ENCODE assay signal across 8 mouse cellular contexts in the genomic region with DNA sequence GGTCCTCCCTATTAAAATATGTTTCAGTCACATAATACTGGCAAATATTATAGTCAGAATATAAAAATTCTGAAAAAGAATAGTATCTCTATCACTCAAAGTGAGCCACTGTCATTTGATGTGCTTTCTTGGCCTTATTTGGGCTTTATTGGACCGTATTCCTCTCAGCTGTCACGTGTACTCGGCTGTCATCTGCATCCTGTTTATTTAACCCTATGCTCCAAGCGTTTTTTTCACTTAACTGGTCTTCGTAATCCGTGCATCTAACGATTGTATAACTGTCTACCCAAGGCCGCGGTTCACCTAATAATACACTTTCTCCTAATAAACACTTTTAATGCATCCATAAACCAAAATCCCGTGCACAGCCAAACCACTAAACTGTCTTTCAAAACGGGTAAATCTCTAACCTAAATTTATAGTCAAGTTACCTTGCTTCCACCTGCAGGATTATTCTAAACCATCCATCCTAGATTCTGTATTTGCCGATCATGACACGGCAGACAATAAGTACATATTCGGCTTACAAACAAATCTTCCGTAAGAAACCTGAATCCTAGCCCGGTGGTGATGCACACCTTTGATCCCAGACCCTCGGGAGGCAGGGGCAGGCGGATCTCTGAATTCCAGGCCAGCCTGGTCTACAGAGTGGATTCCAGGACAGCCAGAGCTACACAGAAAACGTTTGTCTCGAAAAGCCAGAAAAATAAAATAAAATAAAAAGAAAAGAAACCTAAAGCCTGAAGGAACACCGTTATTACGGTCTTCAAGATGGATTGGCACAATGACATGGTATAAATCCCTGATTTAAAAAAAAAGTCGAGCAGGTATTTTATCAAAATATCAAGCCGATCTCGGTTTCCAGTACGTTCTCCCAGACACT. TPM values are rescaled to one million over a fixed set of nuclear protein-coding genes. Genes with fewer than 3 reads are reported as not detected.
DNase-seq lines count a peak whose midpoint lies in the region; ATAC-seq lines count a peak whose summit lies in the region.

No protein-coding gene starts in this region.

- ATAC-seq in heart, embryonic 15.5 days (replicated peaks; ENCODE audit: insufficient number of reproducible peaks, insufficient read depth, low FRiP score, low read depth) = no peak
- ATAC-seq in liver, embryonic 12.5 days = no peak
- no peak for ATAC-seq in neural tube, embryonic 13.5 days (ENCODE audit: low read depth)

- H3K4me2 ChIP-seq in heart, embryonic 15.5 days = peak overlapping the region; percentile 89
- H3K4me2 ChIP-seq in liver, embryonic 12.5 days = peak overlapping the region; percentile 81
- peak overlapping the region; percentile 84 for H3K4me2 ChIP-seq in neural tube, embryonic 13.5 days

- H3K4me3 ChIP-seq in heart, embryonic 15.5 days = peak overlapping the region; percentile 87
- H3K4me3 ChIP-seq in liver, embryonic 12.5 days = peak overlapping the region; percentile 96
- H3K4me3 ChIP-seq in neural tube, embryonic 13.5 days = peak overlapping the region; percentile 84

- H3K4me1 ChIP-seq in heart, embryonic 15.5 days (replicated peaks) = peaks cover 23% of the 10 kb centered on the region
- peaks cover 36% of the 10 kb centered on the region for H3K4me1 ChIP-seq in liver, embryonic 12.5 days
- peaks cover 28% of the 10 kb centered on the region for H3K4me1 ChIP-seq in neural tube, embryonic 13.5 days (replicated peaks)

- peak overlapping the region; percentile 99 for H3K27ac ChIP-seq in heart, embryonic 15.5 days
- peak overlapping the region; percentile 90 for H3K27ac ChIP-seq in liver, embryonic 12.5 days
- peak overlapping the region; percentile 95 for H3K27ac ChIP-seq in neural tube, embryonic 13.5 days (replicated peaks)

- DNase-seq in cerebellum, postnatal 25 days = peak; percentile 21 to 25
- DNase-seq in cerebellum, adult 11 months = no peak
- peak; percentile 2 for DNase-seq in Muller cell, postnatal 12 days (ENCODE audit: inconsistent ontology term)
- no peak for DNase-seq in layer of hippocampus, adult 9-11 months
- DNase-seq in urinary bladder, adult 18-20 months (ENCODE audit: low spot score in 2 of 2) = no peak

- peaks cover 7% of the 10 kb centered on the region; the same call in 1 of the 2 replicates for H3K36me3 ChIP-seq in heart, embryonic 15.5 days
- peaks cover 15% of the 10 kb centered on the region for H3K36me3 ChIP-seq in liver, embryonic 12.5 days
- 0 out of 2 replicates have a peak, but pooled peaks cover 12% of the 10 kb centered on the region for H3K36me3 ChIP-seq in neural tube, embryonic 13.5 days

- no peaks in the 10 kb centered on the region for H3K9me3 ChIP-seq in heart, embryonic 15.5 days (replicated peaks)
- H3K9me3 ChIP-seq in liver, embryonic 12.5 days (replicated peaks) = no peaks in the 10 kb centered on the region; the same call in 1 of the 2 replicates
- H3K9me3 ChIP-seq in neural tube, embryonic 13.5 days = no peaks in the 10 kb centered on the region

- 32% methylated on average over 26 of the region's 26 CpGs for WGBS in heart, embryonic 15.5 days
- 30% methylated on average over 26 of the region's 26 CpGs for WGBS in liver, embryonic 12.5 days (ENCODE audit: insufficient replicate concordance)
- 46% methylated on average over 26 of the region's 26 CpGs for WGBS in neural tube, embryonic 13.5 days

- H3K9ac ChIP-seq in heart, embryonic 15.5 days = peak overlapping the region; percentile 91
- H3K9ac ChIP-seq in liver, embryonic 12.5 days = peak overlapping the region; percentile 98
- peak overlapping the region; percentile 91 for H3K9ac ChIP-seq in neural tube, embryonic 13.5 days

- H3K27me3 ChIP-seq in heart, embryonic 15.5 days = no peaks in the 10 kb centered on the region
- no peaks in the 10 kb centered on the region for H3K27me3 ChIP-seq in liver, embryonic 12.5 days (replicated peaks)
- no peaks in the 10 kb centered on the region for H3K27me3 ChIP-seq in neural tube, embryonic 13.5 days

RNA-seq across cellular contexts. Expression of gene Ate1, which starts 1.7 kb away (rescaled TPM):
- polyA plus RNA-seq in heart, embryonic 15.5 days (2015; fragmentation: Nextera tagmentation; extraction: Ambion mirVana) = 55.4 and 63.7 TPM in 2 replicates
- 33.0 and 33.3 TPM in 2 replicates for polyA plus RNA-seq in liver, embryonic 12.5 days (2016; fragmentation: Nextera tagmentation; extraction: Ambion mirVana)
- 90.9 and 99.1 TPM in 2 replicates for polyA plus RNA-seq in neural tube, embryonic 13.5 days (2015; fragmentation: Nextera tagmentation; extraction: Ambion mirVana)

RNA-seq across cellular contexts. Expression of gene Nsmce4a, which starts 54.5 kb away (rescaled TPM):
- 115 and 118 TPM in 2 replicates for polyA plus RNA-seq in heart, embryonic 15.5 days (2015; fragmentation: Nextera tagmentation; extraction: Ambion mirVana)
- 139 and 141 TPM in 2 replicates for polyA plus RNA-seq in liver, embryonic 12.5 days (2016; fragmentation: Nextera tagmentation; extraction: Ambion mirVana)
- polyA plus RNA-seq in neural tube, embryonic 13.5 days (2015; fragmentation: Nextera tagmentation; extraction: Ambion mirVana) = 104 and 107 TPM in 2 replicates

RNA-seq across cellular contexts. Expression of gene Tacc2, which starts 58.8 kb away (rescaled TPM):
- polyA plus RNA-seq in heart, embryonic 15.5 days (2015; fragmentation: Nextera tagmentation; extraction: Ambion mirVana) = 43.2 and 46.8 TPM in 2 replicates
- polyA plus RNA-seq in liver, embryonic 12.5 days (2016; fragmentation: Nextera tagmentation; extraction: Ambion mirVana) = 6.2 and 7.2 TPM in 2 replicates
- 76.7 and 77.9 TPM in 2 replicates for polyA plus RNA-seq in neural tube, embryonic 13.5 days (2015; fragmentation: Nextera tagmentation; extraction: Ambion mirVana)

Comparison
In these comparisons a context has a peak if more than half of its experiments do, and no peak if none do; other contexts are left out.
1. DNase-seq: peak in cerebellum, postnatal 25 days (2 of 2) and Muller cell, postnatal 12 days (single experiment); none in cerebellum, adult 11 months (single experiment), layer of hippocampus, adult 9-11 months (single experiment) and urinary bladder, adult 18-20 months (0 of 2).
2. Peak in every context shown above with its lines, with median percentiles within 50 percentile points of each other: H3K27ac ChIP-seq, H3K4me2 ChIP-seq, H3K4me3 ChIP-seq and H3K9ac ChIP-seq.